Mouse (Mus musculus) CH12.LX (cell line): ENCODE data around the gene Ppm1l. TPM values are rescaled to one million over a fixed set of nuclear protein-coding genes. Genes with fewer than 3 reads are reported as not detected.

Experiments
- DNase-seq: peaks from one replicate; pipeline ENCODE4 v3.0.0-alpha.2; 2013; ENCODE audit errors: extremely low read depth
- H3K27ac ChIP-seq: 2 replicates; pipeline ENCODE4 v1.5.1; 2012; ENCODE audit warnings: low read depth, mild to moderate bottlenecking, control low read depth, moderate library complexity; ENCODE audit not compliant: insufficient read depth
- H3K27me3 ChIP-seq: replicated peaks from 2 replicates; pipeline ENCODE3; 2012; ENCODE audit warnings: inconsistent platforms
- H3K36me3 ChIP-seq, 2 experiments: replicated peaks in 1 of 2; 2 replicates each; pipeline versions ENCODE3 to v1.6.1; 2012; ENCODE audit warnings: inconsistent platforms in 1 of 2, low read length in 1 of 2, mild to moderate bottlenecking in 1 of 2, mixed read lengths in 1 of 2, moderate library complexity in 1 of 2; ENCODE audit not compliant: control insufficient read depth in 1 of 2, insufficient read depth in 1 of 2
- H3K4me1 ChIP-seq, 2 experiments: 2 replicates each; pipeline ENCODE4 v1.6.1; 2012; ENCODE audit warnings: inconsistent platforms in 1 of 2, moderate library complexity in 1 of 2; ENCODE audit not compliant: insufficient read depth in 2 of 2, control insufficient read depth in 1 of 2
- H3K4me2 ChIP-seq: 2 replicates; pipeline ENCODE4 v1.6.1; 2012; ENCODE audit warnings: low read depth, mild to moderate bottlenecking, control low read depth; ENCODE audit not compliant: poor library complexity, insufficient read depth, severe bottlenecking
- H3K4me3 ChIP-seq, 3 experiments: fragments of 150-350 bp in 1 of 3; sonication (generic) in 1 of 3; replicated peaks in 1 of 3; 2 replicates each; pipeline versions ENCODE3 to v1.5.1; 2011 to 2012; ENCODE audit warnings: low read depth in 2 of 3, low read length in 2 of 3, mild to moderate bottlenecking in 2 of 3, moderate library complexity in 2 of 3, control low read depth in 1 of 3, improper control_type of control experiment in 1 of 3, inconsistent platforms in 1 of 3, mixed read lengths in 1 of 3; ENCODE audit not compliant: poor library complexity in 1 of 3
- H3K79me2 ChIP-seq: replicated peaks from 2 replicates; pipeline ENCODE4 v1.6.1; 2012; ENCODE audit warnings: mild to moderate bottlenecking, moderate library complexity; ENCODE audit not compliant: control insufficient read depth, poor library complexity, insufficient read depth, severe bottlenecking; ENCODE audit errors: extremely low read depth
- H3K9ac ChIP-seq: 2 replicates; pipeline ENCODE4 v1.6.1; 2012; ENCODE audit warnings: low read depth, mild to moderate bottlenecking, control low read depth, moderate library complexity; ENCODE audit not compliant: insufficient read depth
- H3K9me3 ChIP-seq: replicated peaks from 2 replicates; pipeline ENCODE3; 2012; ENCODE audit warnings: low read length, inconsistent platforms, mixed read lengths
- BHLHE40 ChIP-seq: IDR thresholded peaks from 2 replicates; pipeline ENCODE4 v1.6.1; 2011; ENCODE audit warnings: mild to moderate bottlenecking, low read depth, low read length, improper control_type of control experiment
- CHD2 ChIP-seq: IDR thresholded peaks from 2 replicates; pipeline ENCODE4 v1.6.1; 2011; ENCODE audit warnings: low read length, improper control_type of control experiment
- ELF1 ChIP-seq: IDR thresholded peaks from 2 replicates; pipeline ENCODE4 v1.6.1; 2014; ENCODE audit warnings: low read depth, mild to moderate bottlenecking, inconsistent platforms, low read length, improper control_type of control experiment
- EP300 ChIP-seq: IDR thresholded peaks from 2 replicates; pipeline ENCODE4 v1.6.1; 2011; ENCODE audit warnings: low read length, improper control_type of control experiment
- GABPA ChIP-seq: IDR thresholded peaks from 2 replicates; pipeline ENCODE4 v1.6.1; 2012; ENCODE audit warnings: low read depth, low read length, improper control_type of control experiment, inconsistent platforms; ENCODE audit not compliant: insufficient replicate concordance
- HCFC1 ChIP-seq: IDR thresholded peaks from 2 replicates; pipeline ENCODE4 v1.6.1; 2012; ENCODE audit warnings: low read depth, mild to moderate bottlenecking, inconsistent platforms, low read length, improper control_type of control experiment
- JUN ChIP-seq: IDR thresholded peaks from 2 replicates; pipeline ENCODE4 v1.6.1; 2011; ENCODE audit warnings: low read depth, mild to moderate bottlenecking, low read length, improper control_type of control experiment, moderate library complexity; ENCODE audit not compliant: insufficient read depth
- MAFK ChIP-seq: IDR thresholded peaks from 2 replicates; pipeline ENCODE4 v1.6.1; 2011; ENCODE audit warnings: low read length, improper control_type of control experiment; ENCODE audit not compliant: insufficient replicate concordance
- MAX ChIP-seq: IDR thresholded peaks from 2 replicates; pipeline ENCODE4 v1.6.1; 2011; ENCODE audit warnings: low read length, improper control_type of control experiment
- MEF2A ChIP-seq: IDR thresholded peaks from 2 replicates; pipeline ENCODE4 v1.6.1; 2014; ENCODE audit warnings: low read depth, mild to moderate bottlenecking, inconsistent platforms, low read length, improper control_type of control experiment, borderline replicate concordance
- MXI1 ChIP-seq: IDR thresholded peaks from 2 replicates; pipeline ENCODE4 v1.6.1; 2011; ENCODE audit warnings: mild to moderate bottlenecking, low read depth, low read length, improper control_type of control experiment
- MYC ChIP-seq: IDR thresholded peaks from 2 replicates; pipeline ENCODE4 v1.6.1; 2011; ENCODE audit warnings: low read depth, mild to moderate bottlenecking, improper control_type of control experiment, low read length
- NELFE ChIP-seq: IDR thresholded peaks from 2 replicates; pipeline ENCODE4 v1.6.1; 2011; ENCODE audit warnings: low read depth, low read length, improper control_type of control experiment
- NRF1 ChIP-seq: IDR thresholded peaks from 2 replicates; pipeline ENCODE4 v1.6.1; 2014; ENCODE audit warnings: low read depth, mild to moderate bottlenecking, inconsistent platforms, low read length, improper control_type of control experiment, moderate library complexity
- PAX5 ChIP-seq: IDR thresholded peaks from 2 replicates; pipeline ENCODE4 v1.6.1; 2012; ENCODE audit warnings: low read length, inconsistent platforms, mixed read lengths
- RAD21 ChIP-seq: IDR thresholded peaks from 2 replicates; pipeline ENCODE4 v1.6.1; 2011; ENCODE audit warnings: low read depth, mild to moderate bottlenecking, low read length, improper control_type of control experiment, moderate library complexity
- SIN3A ChIP-seq: IDR thresholded peaks from 2 replicates; pipeline ENCODE4 v1.6.1; 2012; ENCODE audit warnings: low read length, improper control_type of control experiment, inconsistent platforms
- TBP ChIP-seq: conservative IDR thresholded peaks from 2 replicates; pipeline ENCODE4 v1.6.1; 2011; ENCODE audit warnings: low read depth, low read length, improper control_type of control experiment
- UBTF ChIP-seq: IDR thresholded peaks from 2 replicates; pipeline ENCODE4 v1.6.1; 2012; ENCODE audit warnings: low read depth, mild to moderate bottlenecking, inconsistent platforms, low read length, improper control_type of control experiment, moderate library complexity
- USF1 ChIP-seq: IDR thresholded peaks from 2 replicates; pipeline ENCODE4 v1.6.1; 2014; ENCODE audit warnings: low read depth, mild to moderate bottlenecking, inconsistent platforms, low read length, improper control_type of control experiment
- USF2 ChIP-seq: conservative IDR thresholded peaks from 2 replicates; pipeline ENCODE4 v1.6.1; 2011; ENCODE audit warnings: low read depth, low read length, improper control_type of control experiment
- ZC3H11A ChIP-seq: IDR thresholded peaks from 2 replicates; pipeline ENCODE4 v1.6.1; 2012; ENCODE audit warnings: low read depth, mild to moderate bottlenecking, inconsistent platforms, low read length, improper control_type of control experiment
- ZNF384 ChIP-seq: IDR thresholded peaks from 2 replicates; pipeline ENCODE4 v1.6.1; 2012; ENCODE audit warnings: low read depth, low read length, improper control_type of control experiment, inconsistent platforms
- dilution Hi-C: fragments of 300-500 bp; cut with MboI; formaldehyde crosslinking; loops from 2 replicates; pipeline ENCODE4 v1.14.3; 2020; ENCODE audit warnings: low sequenced_read_pairs; ENCODE audit not compliant: extremely low pct_unique_long_range_greater_than_20kb, extremely low pct_ligation_motif_present
- in situ Hi-C: fragments of 300-500 bp; cut with MboI; formaldehyde crosslinking; loops from 3 replicates; pipeline ENCODE4 v1.14.3; 2019; ENCODE audit warnings: low sequenced_read_pairs, low pct_ligation_motif_present, low pct_unique_long_range_greater_than_20kb, mixed read lengths
- polyA plus RNA-seq: library from polyadenylated mRNA; unstranded; fragments of >175 nt; gene quantifications from 2 replicates; pipeline ENCODE4 v1.2.1, GENCODE M21; 2012; ENCODE audit warnings: low read depth; ENCODE audit not compliant: insufficient read length
- total RNA-seq, 2 experiments: library from RNA; depleted of rRNA; stranded (reverse); fragments of 300-350 nt in 1 of 2; fragments of >200 nt in 1 of 2; gene quantifications; 2 replicates each; pipeline ENCODE4 v1.2.3; 2012 to 2014

Ppm1l gene
- total and polyA plus RNA-seq, 3 experiments: 0.68 to 2.4 (median 1.7) TPM

GRCm38 (mm10) chr3:69393079-69393478, 76.4 kb downstream of the Ppm1l start:
- H3K9ac ChIP-seq: no peak overlapping the region
- H3K79me2 ChIP-seq: no peaks in the 10 kb centered on the region
- dilution Hi-C loops: no loop called here
- H3K9me3 ChIP-seq: peaks cover 2% of the 10 kb centered on the region
- in situ Hi-C loops: no loop called here
- H3K36me3 ChIP-seq: no peaks in the 10 kb centered on the region
- H3K27me3 ChIP-seq: no peaks in the 10 kb centered on the region
- no peak for DNase-seq
- no peak overlapping the region for H3K27ac ChIP-seq
- TF ChIP-seq BHLHE40 (no peak), EP300 (no peak), MEF2A (no peak), PAX5 (no peak), TBP (no peak), RAD21 (no peak), USF2 (no peak), USF1 (no peak), MAX (no peak), UBTF (no peak), NELFE (no peak), NRF1 (no peak), MXI1 (no peak), CHD2 (no peak)
- H3K4me1 ChIP-seq: no peaks in the 10 kb centered on the region
- no peak overlapping the region for H3K4me3 ChIP-seq
- H3K4me2 ChIP-seq: no peak overlapping the region

GRCm38 (mm10) chr3:69393991-69394390, 77.3 kb downstream of the Ppm1l start:
- no peak for TF ChIP-seq PAX5
- no peak for TF ChIP-seq MAFK
- no peak for TF ChIP-seq GABPA
- no peak for TF ChIP-seq NELFE
- no peak for TF ChIP-seq USF1
- no peak for TF ChIP-seq ZNF384
- no peak for TF ChIP-seq MAX
- no peak for TF ChIP-seq CHD2
- no peak for TF ChIP-seq ELF1
- TF ChIP-seq MEF2A: no peak
- TF ChIP-seq SIN3A: no peak
- no peak for TF ChIP-seq USF2
- TF ChIP-seq ZC3H11A: no peak
- TF ChIP-seq JUN: no peak
- TF ChIP-seq MYC: no peak
- no peak for TF ChIP-seq HCFC1
- TF ChIP-seq NRF1: no peak
- TF ChIP-seq, all 38 proteins: peak for 0
- no peak overlapping the region for H3K27ac ChIP-seq
- H3K4me3 ChIP-seq: no peak overlapping the region
- no peaks in the 10 kb centered on the region for H3K79me2 ChIP-seq
- no peaks in the 10 kb centered on the region for H3K4me1 ChIP-seq
- no peak for DNase-seq
- in situ Hi-C loops (no loop called here), dilution Hi-C loops (no loop called here)
- no peaks in the 10 kb centered on the region for H3K27me3 ChIP-seq
- H3K4me2 ChIP-seq: no peak overlapping the region
- no peak overlapping the region for H3K9ac ChIP-seq
- no peaks in the 10 kb centered on the region for H3K36me3 ChIP-seq
- peaks cover 2% of the 10 kb centered on the region for H3K9me3 ChIP-seq
